Mouse (Mus musculus): ENCODE data around the gene Hnrnpa2b1.

The Hnrnpa2b1 gene

DNA sequence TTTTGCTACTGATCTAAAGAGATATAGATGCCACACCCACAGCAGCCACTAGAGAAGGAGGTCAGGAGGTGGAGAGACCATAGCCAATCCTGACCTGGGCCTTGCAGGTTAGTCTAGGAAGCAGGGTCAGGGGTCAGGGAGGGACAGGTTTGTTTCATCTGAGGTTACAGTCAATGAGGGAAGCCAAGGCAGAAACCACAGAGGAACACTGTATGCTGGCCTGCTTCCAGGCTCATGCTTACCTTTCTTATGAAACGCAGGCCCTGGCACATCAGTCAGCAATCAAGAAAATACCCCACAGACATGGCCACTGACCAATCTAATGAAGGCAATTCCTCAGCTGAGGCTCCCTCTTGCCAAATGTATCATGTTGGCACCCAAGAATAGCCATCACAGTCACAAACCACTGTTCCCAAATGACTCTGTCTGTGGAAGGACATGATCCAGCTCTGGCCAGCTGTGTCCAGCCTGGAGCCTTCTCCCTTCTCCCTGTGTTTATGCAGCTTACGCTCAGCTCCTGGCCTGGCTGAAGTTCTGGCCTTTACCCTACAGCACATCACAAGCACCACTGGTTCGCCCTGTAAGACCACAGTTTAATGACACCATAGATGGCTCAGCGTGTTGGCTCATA lies 52.3 kb downstream of the Hnrnpa2b1 start:
- no peak for DNase-seq (ENCODE audit: low read depth, low spot score)

DNA sequence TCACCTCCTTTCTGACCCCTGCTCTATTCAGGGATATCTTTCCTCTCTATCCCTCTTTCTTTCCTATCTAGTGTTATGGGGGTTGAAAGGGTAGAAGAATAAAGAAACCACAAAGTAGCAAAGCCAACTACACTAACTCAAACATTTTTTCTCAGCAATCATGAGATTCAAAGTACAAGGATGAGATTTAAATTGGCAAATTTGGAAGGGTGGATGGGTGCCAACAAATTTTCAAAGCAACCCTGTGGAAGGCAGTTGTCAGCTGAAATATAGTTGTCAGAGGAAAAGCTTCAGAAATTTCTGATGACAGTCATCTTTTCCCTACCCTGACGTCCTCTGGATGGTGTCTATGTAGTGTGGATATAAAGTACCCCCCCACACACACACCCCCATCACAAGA lies 53.3 kb downstream of the Hnrnpa2b1 start:
- DNase-seq (ENCODE audit: low read depth, low spot score), result no peak

Measured in R1 (cell line).